Mouse (Mus musculus): Measurements from ENCODE around the gene Dhx58. TPM values are rescaled to one million over a fixed set of nuclear protein-coding genes. Genes with fewer than 3 reads are reported as not detected.

The Dhx58 gene
- polyA plus RNA-seq, 1 experiment: 13.3 TPM

DNA sequence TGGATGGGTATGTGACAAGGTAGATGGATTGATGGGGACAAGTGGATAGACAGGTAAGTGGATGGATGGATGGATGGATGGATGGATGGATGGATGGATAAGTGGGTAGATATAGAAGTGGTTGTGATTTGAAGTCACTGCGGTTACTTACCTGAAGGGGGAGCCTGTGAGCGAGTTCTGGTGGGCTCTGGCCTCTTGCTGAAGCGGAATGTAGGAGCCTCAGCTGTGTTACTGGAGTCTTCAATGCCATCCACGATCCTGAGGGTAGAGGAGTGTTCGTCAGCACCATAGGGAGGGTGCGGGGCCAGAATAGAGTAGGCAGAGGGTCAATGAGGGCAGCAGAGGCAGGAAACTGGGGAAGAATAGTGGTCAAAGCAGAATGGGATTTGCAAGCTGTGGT, 41.0 kb upstream of the Dhx58 start:
- Histone ChIP-seq H3K36me3 (ENCODE audit: control insufficient read depth, insufficient read depth, low read length) (no peaks in the 10 kb centered on the region), H3K4me3 (ENCODE audit: low read depth, low read length) (no peak overlapping the region), H3K27ac (ENCODE audit: insufficient read depth, low read depth, low read length) (no peak overlapping the region), H3K27me3 (ENCODE audit: control insufficient read depth, insufficient read depth, low read length) (no peaks in the 10 kb centered on the region), H3K4me1 (ENCODE audit: control insufficient read depth, insufficient read depth, insufficient read length, low read length) (peaks cover 2% of the 10 kb centered on the region; the same call in 1 of the 2 replicates)
- TF ChIP-seq CTCF (IDR thresholded peaks at IDR 0.05; ENCODE audit: extremely low read depth, insufficient read length, insufficient replicate concordance, low read depth, low read length) (peak; percentile 49; the same call in 1 of the 2 replicates), POLR2A (IDR thresholded peaks at IDR 0.05; ENCODE audit: low read depth, low read length) (no peak)
- 10% methylated on average over 6 of the region's 6 CpGs for WGBS

DNA sequence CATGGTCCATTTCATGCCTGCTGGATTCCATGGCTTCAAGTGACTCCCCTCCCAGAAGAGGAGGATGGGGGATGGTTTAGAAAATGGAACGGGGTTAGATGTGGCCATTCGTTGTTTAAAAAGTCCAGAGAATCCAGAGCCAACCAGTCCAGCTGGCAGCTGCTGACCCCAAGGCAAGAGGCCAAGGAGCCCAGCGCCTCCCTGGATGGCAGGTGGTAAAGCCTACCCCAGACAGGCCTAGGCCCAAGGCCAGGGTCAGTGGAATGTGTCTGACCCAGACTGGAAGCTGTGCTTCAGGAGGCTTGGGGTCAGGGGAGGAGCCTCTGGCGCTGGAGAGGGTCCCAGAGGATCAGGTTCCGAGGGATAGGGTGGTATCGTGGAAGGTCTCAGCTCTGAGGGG, 37.3 kb upstream of the Dhx58 start:
- TF ChIP-seq POLR2A (IDR thresholded peaks at IDR 0.05; ENCODE audit: low read depth, low read length) (no peak), CTCF (IDR thresholded peaks at IDR 0.05; ENCODE audit: extremely low read depth, insufficient read length, insufficient replicate concordance, low read depth, low read length) (no peak)
- H3K4me3 ChIP-seq (ENCODE audit: low read depth, low read length): no peak overlapping the region
- H3K27me3 ChIP-seq (ENCODE audit: control insufficient read depth, insufficient read depth, low read length): no peaks in the 10 kb centered on the region
- no peaks in the 10 kb centered on the region for H3K36me3 ChIP-seq (ENCODE audit: control insufficient read depth, insufficient read depth, low read length)
- no peak overlapping the region for H3K27ac ChIP-seq (ENCODE audit: insufficient read depth, low read depth, low read length)
- WGBS: 75% methylated on average over 6 of the region's 6 CpGs
- H3K4me1 ChIP-seq (ENCODE audit: control insufficient read depth, insufficient read depth, insufficient read length, low read length): peaks cover 4% of the 10 kb centered on the region; the same call in 1 of the 2 replicates

DNA sequence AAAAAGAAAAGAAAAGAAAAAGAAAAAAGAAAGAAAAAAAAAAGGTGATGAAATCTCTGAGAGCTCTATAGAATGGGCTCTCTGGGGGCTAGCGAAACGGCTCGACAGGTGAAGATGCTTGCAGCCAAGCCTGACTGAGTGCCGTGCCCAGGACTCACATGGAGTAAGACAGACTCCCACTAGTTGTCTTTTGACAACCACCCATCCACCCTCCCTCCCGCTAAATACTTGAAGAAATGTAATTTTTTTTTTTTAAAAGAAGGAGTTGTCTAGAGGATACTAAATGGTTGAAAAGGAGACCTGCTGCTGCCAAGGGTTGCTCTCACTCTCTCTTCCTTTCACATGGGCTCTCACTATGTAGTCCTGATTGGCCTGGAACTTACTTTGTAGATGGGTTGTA, 34.7 kb upstream of the Dhx58 start:
- WGBS: 16% methylated on average over 5 of the region's 5 CpGs
- TF ChIP-seq POLR2A (IDR thresholded peaks at IDR 0.05; ENCODE audit: low read depth, low read length): no peak
- no peak for TF ChIP-seq CTCF (IDR thresholded peaks at IDR 0.05; ENCODE audit: extremely low read depth, insufficient read length, insufficient replicate concordance, low read depth, low read length)
- Histone ChIP-seq H3K4me1 (ENCODE audit: control insufficient read depth, insufficient read depth, insufficient read length, low read length) (peaks cover 18% of the 10 kb centered on the region), H3K36me3 (ENCODE audit: control insufficient read depth, insufficient read depth, low read length) (no peaks in the 10 kb centered on the region), H3K27ac (ENCODE audit: insufficient read depth, low read depth, low read length) (no peak overlapping the region), H3K27me3 (ENCODE audit: control insufficient read depth, insufficient read depth, low read length) (no peaks in the 10 kb centered on the region), H3K4me3 (ENCODE audit: low read depth, low read length) (no peak overlapping the region)

DNA sequence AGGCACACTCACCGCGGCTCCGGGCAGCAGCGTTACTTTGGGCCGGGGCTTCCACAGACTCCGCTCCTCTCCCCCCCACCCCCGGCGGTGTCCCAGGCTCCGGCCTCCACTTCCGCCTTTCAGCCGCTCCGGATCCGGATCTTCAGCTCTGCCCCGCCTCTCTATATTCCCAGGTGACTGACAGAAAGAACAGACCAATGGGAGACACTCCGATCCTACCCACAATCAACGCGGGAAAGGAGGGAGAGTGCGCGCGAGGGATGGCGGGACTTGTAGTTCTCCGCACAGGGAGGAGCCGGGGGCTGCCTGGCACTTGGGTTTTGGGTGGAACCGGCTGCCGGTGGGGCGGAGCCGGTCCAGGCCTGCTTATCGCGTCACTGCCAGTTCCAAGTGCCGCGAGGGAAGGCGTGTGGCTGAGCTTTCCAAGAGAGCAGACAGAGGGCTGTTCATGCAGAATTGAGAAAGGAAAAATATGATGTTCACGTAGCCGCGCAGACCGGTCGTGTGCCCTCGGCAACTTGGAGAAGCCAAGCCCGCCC, 34.1 kb upstream of the Dhx58 start, which contains the start of gene Rab5c:
TSS of gene Rab5c (minus strand) at position 150 of the 539 bp plus-strand sequence.
- Histone ChIP-seq H3K27ac (ENCODE audit: insufficient read depth, low read depth, low read length) (peak within 1 kb of the TSS; percentile 71), H3K36me3 (ENCODE audit: control insufficient read depth, insufficient read depth, low read length) (peaks cover 2% of the 10 kb centered on the region; the same call in 1 of the 2 replicates), H3K4me3 (ENCODE audit: low read depth, low read length) (peak within 1 kb of the TSS; percentile 92), H3K27me3 (ENCODE audit: control insufficient read depth, insufficient read depth, low read length) (no peaks in the 10 kb centered on the region), H3K4me1 (ENCODE audit: control insufficient read depth, insufficient read depth, insufficient read length, low read length) (peaks cover 18% of the 10 kb centered on the region)
- TF ChIP-seq CTCF (IDR thresholded peaks at IDR 0.05; ENCODE audit: extremely low read depth, insufficient read length, insufficient replicate concordance, low read depth, low read length) (no peak), POLR2A (IDR thresholded peaks at IDR 0.05; ENCODE audit: low read depth, low read length) (peak; percentile 64; the same call in 1 of the 2 replicates)
- under 1% methylated on average over 39 of the region's 39 CpGs for WGBS

GRCm38 (mm10) chr11:100737105-100737733, 33.1 kb upstream of the Dhx58 start:
- peaks cover 4% of the 10 kb centered on the region; the same call in 1 of the 2 replicates for H3K36me3 ChIP-seq (ENCODE audit: control insufficient read depth, insufficient read depth, low read length)
- peak overlapping the region; percentile 92 for H3K4me3 ChIP-seq (ENCODE audit: low read depth, low read length)
- H3K27me3 ChIP-seq (ENCODE audit: control insufficient read depth, insufficient read depth, low read length): no peaks in the 10 kb centered on the region
- H3K27ac ChIP-seq (ENCODE audit: insufficient read depth, low read depth, low read length): peak overlapping the region; percentile 71
- H3K4me1 ChIP-seq (ENCODE audit: control insufficient read depth, insufficient read depth, insufficient read length, low read length): peaks cover 18% of the 10 kb centered on the region
- WGBS: under 1% methylated on average over 13 of the region's 13 CpGs
- TF ChIP-seq CTCF (IDR thresholded peaks at IDR 0.05; ENCODE audit: extremely low read depth, insufficient read length, insufficient replicate concordance, low read depth, low read length) (no peak; the same call in 1 of the 2 replicates), POLR2A (IDR thresholded peaks at IDR 0.05; ENCODE audit: low read depth, low read length) (no peak)

GRCm38 (mm10) chr11:100736746-100737080, 32.6 kb upstream of the Dhx58 start:
- Histone ChIP-seq H3K4me1 (ENCODE audit: control insufficient read depth, insufficient read depth, insufficient read length, low read length) (peaks cover 18% of the 10 kb centered on the region), H3K4me3 (ENCODE audit: low read depth, low read length) (peak overlapping the region; percentile 92; the same call in 1 of the 2 replicates), H3K27me3 (ENCODE audit: control insufficient read depth, insufficient read depth, low read length) (no peaks in the 10 kb centered on the region), H3K36me3 (ENCODE audit: control insufficient read depth, insufficient read depth, low read length) (peaks cover 4% of the 10 kb centered on the region), H3K27ac (ENCODE audit: insufficient read depth, low read depth, low read length) (peak overlapping the region; percentile 71)
- no peak for TF ChIP-seq CTCF (IDR thresholded peaks at IDR 0.05; ENCODE audit: extremely low read depth, insufficient read length, insufficient replicate concordance, low read depth, low read length)
- 19% methylated on average over 4 of the region's 4 CpGs for WGBS

- TF ChIP-seq CTCF (IDR thresholded peaks at IDR 0.05; ENCODE audit: extremely low read depth, insufficient read length, insufficient replicate concordance, low read depth, low read length) (no peak), POLR2A (IDR thresholded peaks at IDR 0.05; ENCODE audit: low read depth, low read length) (peak; percentile 43)
- peak overlapping the region; percentile 71 for H3K27ac ChIP-seq (ENCODE audit: insufficient read depth, low read depth, low read length)
- no peaks in the 10 kb centered on the region for H3K27me3 ChIP-seq (ENCODE audit: control insufficient read depth, insufficient read depth, low read length)
- H3K4me1 ChIP-seq (ENCODE audit: control insufficient read depth, insufficient read depth, insufficient read length, low read length): peaks cover 18% of the 10 kb centered on the region
- peaks cover 4% of the 10 kb centered on the region for H3K36me3 ChIP-seq (ENCODE audit: control insufficient read depth, insufficient read depth, low read length)
- H3K4me3 ChIP-seq (ENCODE audit: low read depth, low read length): peak overlapping the region; percentile 61
- WGBS: 41% methylated on average over 14 of the region's 14 CpGs
Observed at GRCm38 (mm10) chr11:100735954-100736745, 32.1 kb upstream of the Dhx58 start.

Data from small intestine, adult 2 months (tissue).